In the genomic region with DNA sequence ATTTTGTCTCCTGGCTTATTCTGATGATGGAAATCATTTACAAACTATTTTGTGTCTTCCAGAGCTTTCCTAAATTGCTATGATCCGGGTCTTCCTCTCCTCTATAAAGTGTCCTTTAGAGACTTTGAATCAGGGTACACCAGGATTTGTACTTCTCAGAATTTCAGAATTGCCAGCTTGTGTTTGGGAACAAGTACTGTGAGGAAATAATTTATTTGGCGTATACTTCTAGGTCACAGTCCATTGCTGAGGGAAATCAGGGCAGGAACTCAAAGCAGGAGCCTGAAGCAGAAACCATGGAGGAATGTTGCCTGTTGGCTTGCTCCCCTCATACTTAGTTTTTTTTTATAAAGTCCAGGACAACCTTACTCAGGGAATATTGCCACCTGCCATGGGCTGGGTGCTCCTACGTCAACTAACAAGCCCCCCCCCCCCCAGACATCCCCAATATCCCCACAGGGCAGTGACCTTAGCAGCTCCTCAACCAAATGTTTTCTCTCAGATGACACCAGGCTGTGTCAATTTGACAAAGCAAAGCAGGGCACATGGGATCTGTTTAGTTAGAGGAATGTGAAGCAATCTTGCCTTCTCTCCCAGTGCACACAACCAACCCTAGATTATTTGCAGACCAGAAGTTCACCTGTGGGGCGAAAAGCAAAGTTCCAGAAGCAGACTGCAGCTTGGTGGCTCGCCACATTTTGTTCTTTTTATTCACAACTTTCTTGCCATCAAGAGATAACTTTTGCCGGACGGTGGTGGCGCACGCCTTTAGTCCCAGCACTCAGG, we compare ENCODE assay signal across 12 mouse cellular contexts. TPM values are rescaled to one million over a fixed set of nuclear protein-coding genes. Genes with fewer than 3 reads are reported as not detected.
DNase-seq lines count a peak whose midpoint lies in the region; ATAC-seq and TF ChIP-seq lines count a peak whose summit lies in the region.
"Had no signal": no experiment of that assay in that cellular context is flagged by ENCODE, and none has a peak within 500 bp of the region (broad histone marks: within the 10 kb centered on the region; RNA-seq: fewer than 3 reads in every experiment).

No protein-coding gene starts in this region.

- ATAC-seq in lung, embryonic 14.5 days (ENCODE audit: insufficient read depth): no peak
- no peak for ATAC-seq in forebrain, embryonic 15.5 days (replicated peaks)
- ATAC-seq in limb, embryonic 15.5 days (ENCODE audit: insufficient number of reproducible peaks, low FRiP score, low TSS enrichment, low read depth): no peak
- no peak for ATAC-seq in neural tube, embryonic 15.5 days (ENCODE audit: low FRiP score)

- H3K9me3 ChIP-seq in lung, embryonic 14.5 days (ENCODE audit: low read depth, low read length): no peaks in the 10 kb centered on the region
- no peaks in the 10 kb centered on the region for H3K9me3 ChIP-seq in forebrain, embryonic 15.5 days
- H3K9me3 ChIP-seq in limb, embryonic 15.5 days: no peaks in the 10 kb centered on the region
- no peaks in the 10 kb centered on the region for H3K9me3 ChIP-seq in neural tube, embryonic 15.5 days (replicated peaks)

- no peak for TF ChIP-seq CTCF in lung, embryonic 14.5 days (IDR thresholded peaks at IDR 0.05; ENCODE audit: low read depth)

- no peak overlapping the region for H3K9ac ChIP-seq in lung, embryonic 14.5 days
- no peak overlapping the region; the same call in 1 of the 2 replicates for H3K9ac ChIP-seq in forebrain, embryonic 15.5 days (replicated peaks)
- H3K9ac ChIP-seq in limb, embryonic 15.5 days: no peak overlapping the region
- peak overlapping the region; percentile 93; the same call in 1 of the 2 replicates for H3K9ac ChIP-seq in neural tube, embryonic 15.5 days (replicated peaks)

- no peak for DNase-seq in lung, embryonic 14.5 days
- DNase-seq in lung, postnatal 36 days: no peak
- DNase-seq in left cerebral cortex, adult 11 months (ENCODE audit: low spot score): no peak
- no peak for DNase-seq in Muller cell, postnatal 12 days (ENCODE audit: inconsistent ontology term)
- DNase-seq: cerebellum, adult 8-10 months; kidney, postnatal 14 days; lung, adult 2 months; right cerebral cortex, postnatal 4 days; thymus, postnatal 36 days had no signal

- H3K27me3 ChIP-seq in lung, embryonic 14.5 days (ENCODE audit: insufficient read depth, low read length): no peaks in the 10 kb centered on the region
- no peaks in the 10 kb centered on the region for H3K27me3 ChIP-seq in forebrain, embryonic 15.5 days
- H3K27me3 ChIP-seq in limb, embryonic 15.5 days: no peaks in the 10 kb centered on the region
- no peaks in the 10 kb centered on the region for H3K27me3 ChIP-seq in neural tube, embryonic 15.5 days (replicated peaks)

- WGBS in lung, embryonic 14.5 days: 87% methylated on average over 9 of the region's 9 CpGs
- 90% methylated on average over 9 of the region's 9 CpGs for WGBS in forebrain, embryonic 15.5 days
- WGBS in limb, embryonic 15.5 days: 89% methylated on average over 9 of the region's 9 CpGs
- 94% methylated on average over 9 of the region's 9 CpGs for WGBS in neural tube, embryonic 15.5 days

- no peak overlapping the region for H3K27ac ChIP-seq in lung, embryonic 14.5 days (ENCODE audit: low read depth)
- no peak overlapping the region for H3K27ac ChIP-seq in forebrain, embryonic 15.5 days (replicated peaks)
- H3K27ac ChIP-seq in limb, embryonic 15.5 days: no peak overlapping the region
- peak overlapping the region; percentile 99; the same call in 1 of the 2 replicates for H3K27ac ChIP-seq in neural tube, embryonic 15.5 days (replicated peaks)

- H3K4me2 ChIP-seq in lung, embryonic 14.5 days: peak overlapping the region; percentile 96; the same call in 1 of the 2 replicates
- no peak overlapping the region for H3K4me2 ChIP-seq in forebrain, embryonic 15.5 days (replicated peaks)
- 0 out of 2 replicates have a peak overlapping the region, but pooled peaks have one; percentile 66 for H3K4me2 ChIP-seq in limb, embryonic 15.5 days
- H3K4me2 ChIP-seq in neural tube, embryonic 15.5 days: peak overlapping the region; percentile 81

- peaks cover 9% of the 10 kb centered on the region; the same call in 1 of the 2 replicates for H3K4me1 ChIP-seq in lung, embryonic 14.5 days (ENCODE audit: insufficient read depth)
- peaks cover 30% of the 10 kb centered on the region for H3K4me1 ChIP-seq in forebrain, embryonic 15.5 days
- H3K4me1 ChIP-seq in limb, embryonic 15.5 days: peaks cover 19% of the 10 kb centered on the region
- H3K4me1 ChIP-seq in neural tube, embryonic 15.5 days: peaks cover 30% of the 10 kb centered on the region

- H3K36me3 ChIP-seq in lung, embryonic 14.5 days (ENCODE audit: insufficient read depth): peaks cover 14% of the 10 kb centered on the region; the same call in 1 of the 2 replicates
- no peaks in the 10 kb centered on the region for H3K36me3 ChIP-seq in forebrain, embryonic 15.5 days
- H3K36me3 ChIP-seq in limb, embryonic 15.5 days: 0 out of 2 replicates have a peak, but pooled peaks cover 6% of the 10 kb centered on the region
- no peaks in the 10 kb centered on the region for H3K36me3 ChIP-seq in neural tube, embryonic 15.5 days

- no peak overlapping the region for H3K4me3 ChIP-seq in lung, embryonic 14.5 days (ENCODE audit: low read depth, low read length)
- 0 out of 2 replicates have a peak overlapping the region, but pooled peaks have one; percentile 90 for H3K4me3 ChIP-seq in forebrain, embryonic 15.5 days
- no peak overlapping the region for H3K4me3 ChIP-seq in limb, embryonic 15.5 days
- H3K4me3 ChIP-seq in neural tube, embryonic 15.5 days (replicated peaks): peak overlapping the region; percentile 95; the same call in 1 of the 2 replicates

RNA-seq across cellular contexts. Expression of a gene that starts 1.6 kb away (rescaled TPM):
- polyA plus RNA-seq in lung, embryonic 14.5 days (2014; fragmentation: Nextera tagmentation; extraction: Ambion mirVana): 53.6 and 55.9 TPM in 2 replicates
- polyA plus RNA-seq in forebrain, embryonic 15.5 days (2015; fragmentation: Nextera tagmentation; extraction: Ambion mirVana): 36.4 and 38.5 TPM in 2 replicates
- polyA plus RNA-seq in limb, embryonic 15.5 days (2015; fragmentation: Nextera tagmentation; extraction: Ambion mirVana): 30.2 and 33.7 TPM in 2 replicates
- polyA plus RNA-seq in neural tube, embryonic 15.5 days (2015; fragmentation: Nextera tagmentation; extraction: Ambion mirVana): 23.3 and 26.2 TPM in 2 replicates

RNA-seq across cellular contexts. Expression of a gene that starts 56.2 kb away (rescaled TPM):
- polyA plus RNA-seq in lung, embryonic 14.5 days (2014; fragmentation: Nextera tagmentation; extraction: Ambion mirVana): 14.0 and 15.3 TPM in 2 replicates
- polyA plus RNA-seq in forebrain, embryonic 15.5 days (2015; fragmentation: Nextera tagmentation; extraction: Ambion mirVana): 18.3 and 20.3 TPM in 2 replicates
- polyA plus RNA-seq in limb, embryonic 15.5 days (2015; fragmentation: Nextera tagmentation; extraction: Ambion mirVana): 3.7 and 5.2 TPM in 2 replicates
- 9.6 and 10.1 TPM in 2 replicates for polyA plus RNA-seq in neural tube, embryonic 15.5 days (2015; fragmentation: Nextera tagmentation; extraction: Ambion mirVana)

Comparison
In these comparisons a context has a peak if more than half of its experiments do, and no peak if none do; other contexts are left out.
1. H3K4me3 ChIP-seq: peak in forebrain, embryonic 15.5 days (single experiment) and neural tube, embryonic 15.5 days (single experiment); none in lung, embryonic 14.5 days (single experiment) and limb, embryonic 15.5 days (single experiment).